Mouse (Mus musculus) megakaryocyte, embryonic 14.5 days (primary cell): ENCODE measurements around the gene Irak1.

ENCODE experiments used
- FLI1 ChIP-seq: IDR thresholded peaks from 2 replicates; pipeline ENCODE4 v1.6.1; 2012; ENCODE audit warnings: low read length, inconsistent platforms, mixed read lengths
- GATA1 ChIP-seq: IDR thresholded peaks from 3 replicates; pipeline ENCODE4 v1.6.1; 2012; ENCODE audit warnings: mixed read lengths, low read length, inconsistent platforms, borderline replicate concordance

DNA sequence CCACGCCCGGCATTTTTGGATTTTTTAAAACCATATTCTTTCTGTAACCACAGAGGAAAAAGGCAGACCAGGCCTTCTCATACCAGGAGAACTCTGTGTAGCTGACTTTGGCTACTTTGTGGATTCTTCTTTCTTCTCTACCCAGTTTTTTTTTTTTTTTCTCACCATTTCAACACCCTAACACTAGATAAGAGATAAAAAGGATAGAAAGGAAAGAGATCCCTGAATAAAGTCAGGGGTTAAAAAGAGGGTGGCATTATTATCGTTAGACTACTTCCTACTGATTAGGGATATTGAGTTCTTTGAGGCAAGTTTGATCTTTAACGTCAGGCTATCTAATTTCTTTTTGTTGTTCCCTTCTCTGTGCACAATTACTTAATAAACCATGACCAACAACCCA, 50.9 kb downstream of the Irak1 start:
- TF ChIP-seq GATA1 = no peak
- TF ChIP-seq FLI1 = no peak
